Mouse (Mus musculus): Measurements from ENCODE around the gene Tacr2. TPM values are rescaled to one million over a fixed set of nuclear protein-coding genes. Genes with fewer than 3 reads are reported as not detected.

The Tacr2 gene
- polyA plus RNA-seq, 1 experiment from 2014 or later, result not detected

- no peaks in the 10 kb centered on the region for H3K4me1 ChIP-seq (ENCODE audit: control insufficient read depth, insufficient read depth, low read depth, low read length)
- H3K27ac ChIP-seq (ENCODE audit: low read depth, low read length), result no peak overlapping the region
- no peak for ATAC-seq
- 88% methylated on average over 4 of the region's 4 CpGs for WGBS
- H3K36me3 ChIP-seq (ENCODE audit: control insufficient read depth, insufficient read depth, low read length), result peaks cover 39% of the 10 kb centered on the region
- no peak overlapping the region for H3K4me3 ChIP-seq (ENCODE audit: low read length)
- peaks cover 2% of the 10 kb centered on the region; the same call in 1 of the 2 replicates for H3K9me3 ChIP-seq (ENCODE audit: control insufficient read depth, low read length)
- H3K4me2 ChIP-seq (ENCODE audit: low read length), result no peak overlapping the region
- no peak overlapping the region for H3K9ac ChIP-seq (ENCODE audit: low read depth, low read length)
- no peaks in the 10 kb centered on the region for H3K27me3 ChIP-seq (replicated peaks; ENCODE audit: control insufficient read depth, insufficient read depth, low read length)
Observed at GRCm38 (mm10) chr10:62279671-62280070, 27.4 kb downstream of the Tacr2 start.

DNA sequence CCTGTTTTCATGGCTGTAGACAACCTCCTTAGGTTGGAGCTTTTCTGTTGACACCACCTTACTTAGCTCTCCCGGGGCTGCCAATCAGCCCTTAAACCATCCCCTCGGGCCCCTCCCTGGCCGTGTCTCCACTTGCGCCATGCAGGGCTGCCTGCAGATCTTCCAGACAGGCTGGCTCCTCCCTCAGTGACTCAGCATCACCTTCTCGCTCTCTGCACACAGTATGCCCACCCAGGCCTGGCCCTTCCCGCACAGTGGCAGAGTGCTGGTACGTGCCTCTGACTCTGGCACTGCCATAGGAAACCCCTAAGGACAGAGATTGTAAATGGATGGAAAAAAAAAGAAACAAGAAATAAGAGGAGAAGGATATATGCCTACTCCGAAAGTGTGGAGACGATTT lies 30.5 kb downstream of the Tacr2 start:
- Histone ChIP-seq H3K4me2 (ENCODE audit: low read length) (no peak overlapping the region), H3K9ac (ENCODE audit: low read depth, low read length) (no peak overlapping the region), H3K4me3 (ENCODE audit: low read length) (no peak overlapping the region), H3K4me1 (ENCODE audit: control insufficient read depth, insufficient read depth, low read depth, low read length) (no peaks in the 10 kb centered on the region), H3K36me3 (ENCODE audit: control insufficient read depth, insufficient read depth, low read length) (peaks cover 42% of the 10 kb centered on the region), H3K27me3 (replicated peaks; ENCODE audit: control insufficient read depth, insufficient read depth, low read length) (no peaks in the 10 kb centered on the region), H3K27ac (ENCODE audit: low read depth, low read length) (no peak overlapping the region), H3K9me3 (ENCODE audit: control insufficient read depth, low read length) (peaks cover 2% of the 10 kb centered on the region; the same call in 1 of the 2 replicates)
- ATAC-seq, result no peak
- 57% methylated on average over 9 of the region's 9 CpGs for WGBS

DNA sequence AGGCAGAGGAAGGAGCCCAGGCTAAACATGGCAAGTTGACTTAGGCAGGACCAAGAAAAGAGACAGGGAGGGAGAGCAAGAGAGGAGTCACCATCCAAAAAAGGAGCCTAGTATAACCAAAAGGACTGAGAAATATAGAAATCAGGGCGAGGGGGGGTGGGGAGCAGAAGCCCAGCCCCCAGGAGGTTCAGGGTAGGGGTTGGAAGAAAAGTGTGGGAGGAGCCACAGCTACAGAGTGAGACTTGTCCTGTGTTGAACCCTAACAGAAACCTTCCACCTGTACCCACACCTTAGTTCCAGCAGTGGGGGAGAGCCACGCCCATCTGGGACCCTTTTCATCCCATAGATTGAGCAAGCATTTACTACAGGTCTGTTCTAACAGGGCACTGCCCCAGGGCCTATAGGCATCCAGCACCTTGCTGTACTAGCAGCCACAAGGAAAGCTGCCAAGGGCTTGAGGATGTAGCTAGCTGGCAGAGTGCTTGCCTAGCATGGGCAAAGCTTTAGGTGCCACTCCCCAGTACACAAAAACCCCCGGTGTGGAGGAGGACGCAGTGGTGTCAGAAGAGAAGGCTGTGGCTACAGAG lies 31.1 kb downstream of the Tacr2 start:
- ATAC-seq, result no peak
- no peaks in the 10 kb centered on the region for H3K4me1 ChIP-seq (ENCODE audit: control insufficient read depth, insufficient read depth, low read depth, low read length)
- H3K36me3 ChIP-seq (ENCODE audit: control insufficient read depth, insufficient read depth, low read length), result peaks cover 41% of the 10 kb centered on the region
- H3K9ac ChIP-seq (ENCODE audit: low read depth, low read length), result no peak overlapping the region
- no peaks in the 10 kb centered on the region for H3K27me3 ChIP-seq (replicated peaks; ENCODE audit: control insufficient read depth, insufficient read depth, low read length)
- H3K9me3 ChIP-seq (ENCODE audit: control insufficient read depth, low read length), result peaks cover 2% of the 10 kb centered on the region; the same call in 1 of the 2 replicates
- H3K4me2 ChIP-seq (ENCODE audit: low read length), result no peak overlapping the region
- 79% methylated on average over 4 of the region's 4 CpGs for WGBS
- no peak overlapping the region for H3K27ac ChIP-seq (ENCODE audit: low read depth, low read length)
- H3K4me3 ChIP-seq (ENCODE audit: low read length), result no peak overlapping the region

DNA sequence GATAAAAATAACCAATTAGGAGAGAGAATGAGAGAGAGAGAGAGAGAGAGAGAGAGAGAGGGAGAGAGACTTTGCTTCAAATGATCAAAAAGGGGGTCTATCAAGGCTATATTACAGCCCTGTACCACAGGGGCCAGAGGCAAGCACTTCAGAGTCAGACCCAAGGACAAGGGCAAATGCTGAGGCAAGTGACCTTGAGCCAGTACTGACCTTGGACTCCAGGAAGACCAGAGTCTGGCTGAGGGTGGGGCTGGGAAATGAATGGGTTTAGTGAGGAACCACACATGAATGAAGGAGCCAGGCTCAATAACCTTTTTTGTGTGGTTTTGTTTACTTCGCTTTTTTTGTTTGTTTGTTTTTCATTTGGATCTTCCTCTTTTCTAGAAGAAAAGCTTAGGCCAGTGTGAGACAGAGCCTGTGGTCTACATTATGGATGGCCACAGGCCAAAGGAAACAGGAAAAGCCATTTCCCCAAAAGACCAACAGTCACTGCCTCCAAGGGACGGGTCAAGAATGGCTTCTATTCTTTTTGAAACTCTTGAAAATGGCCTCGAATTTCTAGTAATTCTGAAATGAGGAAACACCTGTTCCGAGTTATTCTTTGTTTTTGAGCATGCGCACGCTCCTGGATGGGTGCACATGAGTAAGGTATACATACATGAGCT lies 35.4 kb downstream of the Tacr2 start:
- Histone ChIP-seq H3K27me3 (replicated peaks; ENCODE audit: control insufficient read depth, insufficient read depth, low read length) (no peaks in the 10 kb centered on the region), H3K9ac (ENCODE audit: low read depth, low read length) (no peak overlapping the region), H3K9me3 (ENCODE audit: control insufficient read depth, low read length) (no peaks in the 10 kb centered on the region), H3K4me2 (ENCODE audit: low read length) (no peak overlapping the region), H3K36me3 (ENCODE audit: control insufficient read depth, insufficient read depth, low read length) (peaks cover 29% of the 10 kb centered on the region), H3K4me3 (ENCODE audit: low read length) (no peak overlapping the region), H3K4me1 (ENCODE audit: control insufficient read depth, insufficient read depth, low read depth, low read length) (no peaks in the 10 kb centered on the region), H3K27ac (ENCODE audit: low read depth, low read length) (no peak overlapping the region)
- WGBS, result 73% methylated on average over 6 of the region's 6 CpGs
- no peak for ATAC-seq

- ATAC-seq, result no peak
- H3K9me3 ChIP-seq (ENCODE audit: control insufficient read depth, low read length), result no peaks in the 10 kb centered on the region
- 88% methylated on average over 4 of the region's 4 CpGs for WGBS
- no peak overlapping the region for H3K27ac ChIP-seq (ENCODE audit: low read depth, low read length)
- no peak overlapping the region for H3K4me2 ChIP-seq (ENCODE audit: low read length)
- no peaks in the 10 kb centered on the region for H3K27me3 ChIP-seq (replicated peaks; ENCODE audit: control insufficient read depth, insufficient read depth, low read length)
- no peak overlapping the region for H3K9ac ChIP-seq (ENCODE audit: low read depth, low read length)
- H3K36me3 ChIP-seq (ENCODE audit: control insufficient read depth, insufficient read depth, low read length), result peaks cover 29% of the 10 kb centered on the region
- no peak overlapping the region for H3K4me3 ChIP-seq (ENCODE audit: low read length)
- H3K4me1 ChIP-seq (ENCODE audit: control insufficient read depth, insufficient read depth, low read depth, low read length), result no peaks in the 10 kb centered on the region
Observed at GRCm38 (mm10) chr10:62294112-62294511, 41.9 kb downstream of the Tacr2 start.

GRCm38 (mm10) chr10:62296086-62296872 lies 44.0 kb downstream of the Tacr2 start:
- 52% methylated on average over 20 of the region's 26 CpGs for WGBS
- no peaks in the 10 kb centered on the region for H3K27me3 ChIP-seq (replicated peaks; ENCODE audit: control insufficient read depth, insufficient read depth, low read length)
- no peak overlapping the region for H3K9ac ChIP-seq (ENCODE audit: low read depth, low read length)
- H3K4me1 ChIP-seq (ENCODE audit: control insufficient read depth, insufficient read depth, low read depth, low read length), result no peaks in the 10 kb centered on the region; the same call in 1 of the 2 replicates
- no peak for ATAC-seq
- no peak overlapping the region for H3K4me3 ChIP-seq (ENCODE audit: low read length)
- H3K9me3 ChIP-seq (ENCODE audit: control insufficient read depth, low read length), result no peaks in the 10 kb centered on the region
- H3K27ac ChIP-seq (ENCODE audit: low read depth, low read length), result no peak overlapping the region
- H3K4me2 ChIP-seq (ENCODE audit: low read length), result peak overlapping the region; percentile 14; the same call in 1 of the 2 replicates
- H3K36me3 ChIP-seq (ENCODE audit: control insufficient read depth, insufficient read depth, low read length), result peaks cover 22% of the 10 kb centered on the region

DNA sequence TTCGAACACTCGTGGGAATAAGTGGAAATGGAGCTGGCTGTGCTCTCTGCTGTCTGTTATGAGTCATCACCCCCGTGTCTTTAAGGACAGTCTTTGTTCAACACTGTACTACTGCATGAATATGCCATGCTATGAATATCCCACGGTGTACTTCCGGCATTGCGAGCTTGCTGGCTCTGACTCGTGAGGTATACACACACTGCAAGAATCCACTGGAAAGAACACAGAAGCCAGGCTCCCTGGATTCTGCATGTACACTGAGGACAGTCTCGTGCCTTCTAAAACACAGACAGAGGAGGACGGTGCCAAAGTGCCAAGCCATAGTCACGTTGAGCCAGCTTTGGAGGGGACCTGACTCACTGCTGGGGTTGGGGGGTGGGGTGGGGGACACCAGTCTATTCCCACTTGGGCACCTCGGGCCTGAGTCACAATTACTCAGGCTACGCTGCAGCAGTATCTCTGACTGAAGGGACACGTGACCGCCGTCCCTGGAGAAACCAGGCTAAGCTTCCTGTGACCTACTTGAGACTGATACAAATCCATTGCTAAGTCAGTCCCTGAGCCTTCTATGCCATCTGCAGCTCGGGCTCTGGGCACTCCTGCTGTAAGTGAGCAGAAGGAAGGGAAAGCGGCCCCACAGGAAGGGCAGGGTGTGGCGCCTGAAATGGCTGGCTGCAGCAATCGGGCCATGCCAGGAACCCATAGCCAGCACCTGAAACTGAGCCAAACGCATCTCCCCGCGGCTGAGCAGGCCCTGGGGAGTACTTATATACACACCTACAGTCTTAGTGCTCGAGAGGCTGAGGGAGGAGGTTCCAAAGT lies 48.0 kb downstream of the Tacr2 start:
- H3K4me3 ChIP-seq (ENCODE audit: low read length), result no peak overlapping the region
- no peaks in the 10 kb centered on the region for H3K9me3 ChIP-seq (ENCODE audit: control insufficient read depth, low read length)
- no peak for ATAC-seq
- no peak overlapping the region for H3K27ac ChIP-seq (ENCODE audit: low read depth, low read length)
- WGBS, result 80% methylated on average over 23 of the region's 23 CpGs
- no peaks in the 10 kb centered on the region for H3K27me3 ChIP-seq (replicated peaks; ENCODE audit: control insufficient read depth, insufficient read depth, low read length)
- peaks cover 23% of the 10 kb centered on the region for H3K36me3 ChIP-seq (ENCODE audit: control insufficient read depth, insufficient read depth, low read length)
- H3K9ac ChIP-seq (ENCODE audit: low read depth, low read length), result no peak overlapping the region
- no peak overlapping the region for H3K4me2 ChIP-seq (ENCODE audit: low read length)
- H3K4me1 ChIP-seq (ENCODE audit: control insufficient read depth, insufficient read depth, low read depth, low read length), result no peaks in the 10 kb centered on the region; the same call in 1 of the 2 replicates

GRCm38 (mm10) chr10:62305090-62305489 lies 52.9 kb downstream of the Tacr2 start:
- Histone ChIP-seq H3K36me3 (ENCODE audit: control insufficient read depth, insufficient read depth, low read length) (peaks cover 11% of the 10 kb centered on the region; the same call in 1 of the 2 replicates), H3K4me1 (ENCODE audit: control insufficient read depth, insufficient read depth, low read depth, low read length) (no peaks in the 10 kb centered on the region; the same call in 1 of the 2 replicates), H3K9ac (ENCODE audit: low read depth, low read length) (no peak overlapping the region), H3K27me3 (replicated peaks; ENCODE audit: control insufficient read depth, insufficient read depth, low read length) (no peaks in the 10 kb centered on the region), H3K27ac (ENCODE audit: low read depth, low read length) (no peak overlapping the region), H3K4me2 (ENCODE audit: low read length) (no peak overlapping the region), H3K9me3 (ENCODE audit: control insufficient read depth, low read length) (no peaks in the 10 kb centered on the region), H3K4me3 (ENCODE audit: low read length) (no peak overlapping the region)
- ATAC-seq, result no peak
- 86% methylated on average over 6 of the region's 6 CpGs for WGBS
